Mouse (Mus musculus) midbrain, postnatal 0 days (tissue): ENCODE data around the gene Ablim2. TPM values are rescaled to one million over a fixed set of nuclear protein-coding genes. Genes with fewer than 3 reads are reported as not detected.
A peak's percentile ranks its signal among the peaks of the same experiment; 100 is the strongest.

Source experiments
- ATAC-seq: fragments of 200-750 bp; cut with Nextera tagmentation; 2 replicates; pipeline ENCODE4 v1.8.0; 2017; ENCODE audit warnings: moderate number of reproducible peaks, mild to moderate bottlenecking, moderate TSS enrichment, moderate library complexity; ENCODE audit not compliant: low FRiP score
- DNase-seq: peaks from one replicate; pipeline ENCODE4 v3.0.0-alpha.2; 2015; ENCODE audit warnings: low spot score
- H3K27ac ChIP-seq: fragments of 300-500 bp; sonication (generic); 2 replicates; pipeline ENCODE4 v1.5.1; 2014; ENCODE audit warnings: low read depth, mild to moderate bottlenecking, low read length, mixed read lengths
- H3K27me3 ChIP-seq: fragments of 300-500 bp; sonication (generic); 2 replicates; pipeline ENCODE4 v1.6.1; 2014; ENCODE audit warnings: low read length, control low read depth, mixed read lengths; ENCODE audit not compliant: insufficient read depth
- H3K36me3 ChIP-seq: fragments of 300-500 bp; sonication (generic); 2 replicates; pipeline ENCODE4 v1.6.1; 2014; ENCODE audit warnings: low read length, control low read depth, mixed read lengths; ENCODE audit not compliant: insufficient read depth
- H3K4me1 ChIP-seq: fragments of 300-500 bp; sonication (generic); 2 replicates; pipeline ENCODE4 v1.6.1; 2014; ENCODE audit warnings: mild to moderate bottlenecking, control low read depth, antibody characterized with exemption, low read length, mixed read lengths; ENCODE audit not compliant: insufficient read depth
- H3K4me2 ChIP-seq: fragments of 300-500 bp; sonication (generic); 2 replicates; pipeline ENCODE4 v1.6.1; 2014; ENCODE audit warnings: low read depth, mild to moderate bottlenecking, low read length, mixed read lengths; ENCODE audit not compliant: poor library complexity, severe bottlenecking
- H3K4me3 ChIP-seq: fragments of 300-500 bp; sonication (generic); 2 replicates; pipeline ENCODE4 v1.5.1; 2014; ENCODE audit warnings: low read depth, mild to moderate bottlenecking, low read length, moderate library complexity
- H3K9ac ChIP-seq: fragments of 300-500 bp; sonication (generic); replicated peaks from 2 replicates; pipeline ENCODE4 v1.6.1; 2014; ENCODE audit warnings: mild to moderate bottlenecking, low read length, moderate library complexity, mixed read lengths; ENCODE audit not compliant: poor library complexity, severe bottlenecking
- H3K9me3 ChIP-seq: fragments of 300-500 bp; sonication (generic); 2 replicates; pipeline ENCODE4 v1.6.1; 2016; ENCODE audit warnings: low read length, control low read depth
- CTCF ChIP-seq: IDR thresholded peaks from 2 replicates; pipeline ENCODE4 v1.5.1; 2016; ENCODE audit warnings: antibody characterized with exemption, mild to moderate bottlenecking
- WGBS: fragments of 180-500 bp; shearing (Covaris S2); extraction: QIAGEN DNeasy Blood & Tissue Kit; methylation state at CpG from one replicate; pipeline ENCODE4 v1.1.7; 2014; 5-methylcytosine and 5-hydroxymethylcytosine counted together
- polyA plus RNA-seq: library from polyadenylated mRNA; unstranded; fragments of >200 nt; fragmentation: Nextera tagmentation; extraction: Ambion mirVana; gene quantifications from 2 replicates; pipeline ENCODE4 v1.2.1, GENCODE M21; 2015
- total RNA-seq: library from RNA; depleted of rRNA; stranded (reverse); fragments of >200 nt; gene quantifications from 2 replicates; pipeline ENCODE4 v1.2.3, GENCODE M21; 2014

Ablim2 gene
- total and polyA plus RNA-seq, 2 experiments from 2014 or later: 32.2 to 44.9 TPM

DNA sequence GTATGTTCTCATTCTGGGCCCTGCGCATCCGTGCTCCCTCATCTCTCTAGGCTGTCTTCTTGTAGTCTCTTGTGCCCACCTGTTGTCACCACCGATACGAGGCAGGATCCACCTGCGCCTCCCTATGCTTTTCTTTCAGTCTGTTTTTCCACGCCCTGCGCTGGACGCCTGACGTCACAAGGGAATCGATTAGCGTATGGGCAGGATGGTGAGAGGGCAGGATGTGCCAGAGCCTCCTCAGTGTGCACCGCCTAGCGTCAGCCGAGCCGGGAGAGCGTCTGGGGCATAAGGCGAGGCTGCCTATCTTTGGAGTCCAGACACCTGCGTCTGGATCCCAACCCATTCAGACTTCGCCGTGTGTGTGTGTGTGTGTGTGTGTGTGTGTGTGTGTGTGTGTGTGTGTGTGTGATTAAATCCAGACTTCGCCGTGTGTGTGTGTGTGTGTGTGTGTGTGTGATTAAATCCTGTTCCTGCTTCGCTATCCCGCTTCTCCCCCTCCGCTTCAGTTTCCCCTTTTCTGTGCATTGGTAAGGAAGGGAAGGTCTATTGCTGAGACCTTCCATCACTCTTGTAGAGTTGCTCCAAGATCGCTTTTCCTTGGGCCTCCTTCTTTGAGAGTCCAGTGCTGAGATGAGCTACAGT, 562 bp upstream of the Ablim2 start:
- peak; percentile 44 for TF ChIP-seq CTCF
- 4% methylated on average over 24 of the region's 26 CpGs for WGBS
- H3K9me3 ChIP-seq: no peaks in the 10 kb centered on the region
- peaks cover 15% of the 10 kb centered on the region; the same call in 1 of the 2 replicates for H3K27me3 ChIP-seq
- peak overlapping the region; percentile 86 for H3K4me2 ChIP-seq
- H3K36me3 ChIP-seq: no peaks in the 10 kb centered on the region
- H3K4me1 ChIP-seq: peaks cover 7% of the 10 kb centered on the region; the same call in 1 of the 2 replicates
- H3K9ac ChIP-seq: peak overlapping the region; percentile 46; the same call in 1 of the 2 replicates
- DNase-seq (peak; percentile 66), ATAC-seq (peak; percentile 62)
- H3K4me3 ChIP-seq: peak overlapping the region; percentile 68
- peak overlapping the region; percentile 80 for H3K27ac ChIP-seq

DNA sequence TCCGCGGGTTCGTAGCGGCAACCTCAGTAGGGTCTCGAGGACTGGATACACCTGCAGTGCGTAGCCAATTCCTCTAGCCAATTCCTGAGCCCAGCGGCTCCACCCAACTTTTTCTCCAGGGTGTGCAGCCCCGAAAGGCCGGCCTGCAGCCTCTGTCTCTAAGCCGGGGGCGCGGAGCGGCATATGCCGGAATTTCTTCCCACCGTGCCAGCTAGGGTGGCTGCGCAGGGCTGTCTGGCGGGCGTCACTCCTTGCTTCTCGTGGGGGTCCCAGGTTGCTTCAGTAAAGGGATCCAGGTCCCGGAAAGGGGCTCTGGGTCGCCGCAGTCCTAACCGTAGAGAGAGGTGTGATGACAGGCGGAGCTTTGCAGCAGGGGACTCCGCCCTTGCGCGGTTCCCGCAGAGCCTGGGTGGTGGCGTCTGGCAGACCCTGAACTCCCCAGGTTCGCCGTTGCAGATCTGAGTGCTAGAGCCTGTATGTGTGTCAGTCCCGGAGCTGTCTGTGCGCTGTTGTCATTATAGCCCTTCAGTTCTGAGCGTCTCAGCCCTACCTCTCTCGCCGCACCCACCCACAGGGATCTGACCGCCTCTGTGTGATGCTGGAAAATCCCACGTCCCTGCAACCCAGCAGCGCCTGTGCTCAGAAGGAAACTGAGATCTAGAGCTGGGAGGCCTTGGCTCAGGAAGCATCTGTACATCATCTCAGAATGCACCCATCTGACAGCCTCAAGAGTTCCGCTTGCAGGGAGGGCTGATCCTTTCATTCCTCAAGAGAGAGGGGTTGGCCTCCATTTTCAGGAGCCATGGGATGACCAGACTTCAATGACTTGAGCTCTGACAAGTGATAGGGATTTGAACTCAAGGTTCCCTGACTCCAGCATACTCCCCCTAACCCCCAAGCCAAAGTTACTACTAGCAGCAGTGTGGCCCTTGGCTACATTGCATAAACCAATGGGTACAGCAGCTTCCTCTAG, 687 bp downstream of the Ablim2 start:
- no peak for TF ChIP-seq CTCF
- peak; percentile 14 for DNase-seq

DNA sequence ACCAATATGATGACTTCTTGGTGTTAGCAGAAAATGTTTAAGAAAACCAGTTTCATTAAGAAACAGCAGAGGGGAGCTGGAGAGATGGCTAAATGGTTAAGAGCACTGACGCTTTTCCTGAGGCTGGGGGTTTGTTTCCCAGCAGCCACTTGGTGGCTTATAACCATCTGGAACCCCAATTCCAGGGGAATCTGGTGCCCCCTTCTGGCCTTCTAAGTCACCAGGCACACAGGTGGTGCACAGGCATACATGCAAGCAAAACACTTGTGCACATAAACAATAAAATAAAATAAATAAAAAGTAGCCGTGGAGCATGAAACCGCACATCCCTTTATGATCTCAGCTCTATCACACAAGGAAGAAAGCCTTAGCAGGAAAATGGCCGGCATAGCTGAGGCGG, 3.6 kb downstream of the Ablim2 start:
- Histone ChIP-seq H3K9me3 (no peaks in the 10 kb centered on the region), H3K36me3 (no peaks in the 10 kb centered on the region; the same call in 1 of the 2 replicates), H3K27ac (no peak overlapping the region), H3K4me2 (no peak overlapping the region), H3K27me3 (peaks cover 15% of the 10 kb centered on the region; the same call in 1 of the 2 replicates), H3K4me3 (no peak overlapping the region), H3K9ac (no peak overlapping the region), H3K4me1 (peaks cover 7% of the 10 kb centered on the region; the same call in 1 of the 2 replicates)
- ATAC-seq (no peak), DNase-seq (no peak)
- peak; percentile 47 for TF ChIP-seq CTCF
- whole genome bisulfite sequencing: 79% methylated on average over 5 of the region's 5 CpGs

More for the DNA sequence above, 687 bp downstream of the Ablim2 start:
- peak overlapping the region; percentile 86 for H3K4me2 ChIP-seq
- peak; percentile 38 for ATAC-seq
- H3K27me3 ChIP-seq: peaks cover 15% of the 10 kb centered on the region; the same call in 1 of the 2 replicates
- H3K9ac ChIP-seq: peak overlapping the region; percentile 75
- H3K27ac ChIP-seq: peak overlapping the region; percentile 80
- H3K4me3 ChIP-seq: peak overlapping the region; percentile 68
- 1% methylated on average over 40 of the region's 40 CpGs for WGBS
- no peaks in the 10 kb centered on the region for H3K9me3 ChIP-seq
- no peaks in the 10 kb centered on the region; the same call in 1 of the 2 replicates for H3K36me3 ChIP-seq
- peaks cover 7% of the 10 kb centered on the region; the same call in 1 of the 2 replicates for H3K4me1 ChIP-seq

DNA sequence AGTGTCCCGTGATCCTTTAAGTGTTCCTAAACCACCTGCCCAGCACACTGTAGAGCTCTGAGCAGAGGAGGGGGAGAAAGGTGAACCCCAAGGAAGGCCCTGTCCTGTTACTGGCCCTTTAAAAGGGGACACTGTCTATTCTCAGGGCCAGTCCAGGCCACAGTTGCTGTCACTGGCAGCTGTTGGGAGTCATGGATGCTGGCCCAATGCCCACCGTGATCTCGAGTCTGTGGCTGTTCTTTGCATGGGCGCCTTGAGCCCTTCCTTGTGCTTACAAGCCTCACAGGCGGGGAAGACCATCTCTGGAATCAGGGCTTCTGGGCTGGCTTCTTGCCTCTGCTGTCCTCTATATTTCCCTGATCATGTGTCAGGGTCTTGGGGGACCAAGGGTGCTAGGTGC, 4.7 kb downstream of the Ablim2 start:
- no peak for TF ChIP-seq CTCF
- Histone ChIP-seq H3K36me3 (no peaks in the 10 kb centered on the region; the same call in 1 of the 2 replicates), H3K4me1 (peaks cover 3% of the 10 kb centered on the region; the same call in 1 of the 2 replicates), H3K9ac (no peak overlapping the region), H3K9me3 (no peaks in the 10 kb centered on the region), H3K27me3 (peaks cover 15% of the 10 kb centered on the region; the same call in 1 of the 2 replicates), H3K27ac (no peak overlapping the region), H3K4me3 (no peak overlapping the region), H3K4me2 (no peak overlapping the region)
- DNase-seq: peak; percentile 70
- ATAC-seq: no peak
- WGBS: 66% methylated on average over 5 of the region's 5 CpGs

DNA sequence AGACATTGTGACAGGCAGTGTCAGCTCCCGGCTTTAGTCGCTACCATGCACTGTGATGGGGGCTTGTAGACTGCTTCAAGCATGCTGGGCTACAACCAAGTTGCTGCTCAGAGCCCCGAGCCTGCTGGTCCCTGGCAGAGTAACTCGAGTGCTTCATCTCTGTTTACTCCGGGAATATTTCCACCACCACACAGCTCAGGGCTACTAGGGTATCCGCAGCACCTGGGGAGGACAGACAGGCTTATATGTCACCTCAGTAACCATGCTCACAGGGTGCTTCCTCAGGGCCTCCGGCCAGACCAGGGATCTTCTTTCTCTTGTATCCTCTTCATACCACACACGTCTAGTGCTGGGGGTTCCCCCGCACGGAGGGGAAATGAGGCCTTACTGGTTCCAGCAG, 5.2 kb downstream of the Ablim2 start:
- H3K9me3 ChIP-seq: no peaks in the 10 kb centered on the region
- no peak overlapping the region for H3K4me2 ChIP-seq
- 76% methylated on average over 10 of the region's 10 CpGs for WGBS
- H3K36me3 ChIP-seq: no peaks in the 10 kb centered on the region; the same call in 1 of the 2 replicates
- DNase-seq (no peak), ATAC-seq (no peak)
- no peak overlapping the region for H3K4me3 ChIP-seq
- H3K4me1 ChIP-seq: peaks cover 3% of the 10 kb centered on the region; the same call in 1 of the 2 replicates
- no peak overlapping the region for H3K9ac ChIP-seq
- no peak overlapping the region for H3K27ac ChIP-seq
- H3K27me3 ChIP-seq: peaks cover 15% of the 10 kb centered on the region; the same call in 1 of the 2 replicates
- TF ChIP-seq CTCF: no peak
